Mouse (Mus musculus) midbrain, embryonic 16.5 days (tissue): ENCODE results near the gene Chrnd. TPM values are rescaled to one million over a fixed set of nuclear protein-coding genes. Genes with fewer than 3 reads are reported as not detected.
A peak's percentile ranks its signal among the peaks of the same experiment; 100 is the strongest.

Source experiments
- ATAC-seq: fragments of 200-750 bp; cut with Nextera tagmentation; 2 replicates; pipeline ENCODE4 v1.8.0; 2017; ENCODE audit warnings: moderate TSS enrichment
- H3K27ac ChIP-seq: fragments of 300-500 bp; sonication (generic); 2 replicates; pipeline ENCODE4 v1.5.1; 2014; ENCODE audit warnings: mild to moderate bottlenecking, low read length, mixed read lengths
- H3K27me3 ChIP-seq: fragments of 300-500 bp; sonication (generic); 2 replicates; pipeline ENCODE4 v1.6.1; 2014; ENCODE audit warnings: low read depth, low read length, mixed read lengths; ENCODE audit not compliant: control insufficient read depth, insufficient read depth
- H3K36me3 ChIP-seq: fragments of 300-500 bp; sonication (generic); 2 replicates; pipeline ENCODE4 v1.6.1; 2014; ENCODE audit warnings: mild to moderate bottlenecking, low read length, moderate library complexity, mixed read lengths; ENCODE audit not compliant: control insufficient read depth, insufficient read depth
- H3K4me1 ChIP-seq: fragments of 300-500 bp; sonication (generic); 2 replicates; pipeline ENCODE4 v1.6.1; 2014; ENCODE audit warnings: mild to moderate bottlenecking, low read length, mixed read lengths; ENCODE audit not compliant: control insufficient read depth, insufficient read depth
- H3K4me2 ChIP-seq: fragments of 300-500 bp; sonication (generic); 2 replicates; pipeline ENCODE4 v1.6.1; 2014; ENCODE audit warnings: mild to moderate bottlenecking, low read length, mixed read lengths
- H3K4me3 ChIP-seq: fragments of 300-500 bp; sonication (generic); 2 replicates; pipeline ENCODE4 v1.5.1; 2014; ENCODE audit warnings: low read depth, mild to moderate bottlenecking, low read length, moderate library complexity, mixed read lengths
- H3K9ac ChIP-seq: fragments of 300-500 bp; sonication (generic); 2 replicates; pipeline ENCODE4 v1.6.1; 2014; ENCODE audit warnings: low read depth, low read length, mixed read lengths
- H3K9me3 ChIP-seq: fragments of 300-500 bp; sonication (generic); replicated peaks from 2 replicates; pipeline ENCODE4 v1.6.1; 2014; ENCODE audit warnings: mild to moderate bottlenecking, low read length, mixed read lengths; ENCODE audit not compliant: control insufficient read depth, poor library complexity, severe bottlenecking
- WGBS: fragments of 180-500 bp; shearing (Covaris S2); extraction: QIAGEN DNeasy Blood & Tissue Kit; methylation state at CpG from one replicate; pipeline ENCODE4 v1.1.7; 2014; 5-methylcytosine and 5-hydroxymethylcytosine counted together
- polyA plus RNA-seq: library from polyadenylated mRNA; unstranded; fragments of >200 nt; fragmentation: Nextera tagmentation; extraction: Ambion mirVana; gene quantifications from 2 replicates; pipeline ENCODE4 v1.2.1, GENCODE M21; 2015

Chrnd gene
- polyA plus RNA-seq, 1 experiment from 2014 or later = not detected

GRCm38 (mm10) chr1:87155531-87156198 lies 34.7 kb upstream of the Chrnd start:
- Histone ChIP-seq H3K9me3 (no peaks in the 10 kb centered on the region), H3K4me1 (peaks cover 13% of the 10 kb centered on the region), H3K9ac (peak overlapping the region; percentile 64), H3K36me3 (no peaks in the 10 kb centered on the region), H3K4me3 (peak overlapping the region; percentile 45), H3K4me2 (peak overlapping the region; percentile 73), H3K27ac (no peak overlapping the region), H3K27me3 (peaks cover 62% of the 10 kb centered on the region)
- under 1% methylated on average over 33 of the region's 56 CpGs for WGBS
- peak; percentile 50 for ATAC-seq

- Histone ChIP-seq H3K36me3 (no peaks in the 10 kb centered on the region), H3K9me3 (no peaks in the 10 kb centered on the region), H3K27me3 (peaks cover 57% of the 10 kb centered on the region), H3K9ac (peak within 1 kb of the TSS; percentile 64), H3K4me3 (peak within 1 kb of the TSS; percentile 45), H3K4me1 (peaks cover 13% of the 10 kb centered on the region), H3K4me2 (peak within 1 kb of the TSS; percentile 73), H3K27ac (no peak within 1 kb of the TSS)
- WGBS = 2% methylated on average over 11 of the region's 12 CpGs
- peak; percentile 7; the same call in 1 of the 2 replicates for ATAC-seq
Observed at GRCm38 (mm10) chr1:87156199-87156587, 34.2 kb upstream of the Chrnd start, which contains the start of gene Ecel1. Gene Ecel1, minus strand, starts transcription at chr1:87156521.

GRCm38 (mm10) chr1:87159396-87159795 lies 31.0 kb upstream of the Chrnd start:
- no peak overlapping the region for H3K27ac ChIP-seq
- H3K27me3 ChIP-seq = peaks cover 26% of the 10 kb centered on the region
- H3K36me3 ChIP-seq = no peaks in the 10 kb centered on the region
- 0 out of 2 replicates have a peak, but pooled peaks cover 5% of the 10 kb centered on the region for H3K4me1 ChIP-seq
- H3K9me3 ChIP-seq = no peaks in the 10 kb centered on the region
- no peak overlapping the region for H3K9ac ChIP-seq
- ATAC-seq = no peak
- H3K4me3 ChIP-seq = no peak overlapping the region
- WGBS = 76% methylated on average over 3 of the region's 3 CpGs
- H3K4me2 ChIP-seq = no peak overlapping the region

GRCm38 (mm10) chr1:87164164-87164795 lies 26.1 kb upstream of the Chrnd start:
- Histone ChIP-seq H3K4me1 (peaks cover 5% of the 10 kb centered on the region), H3K4me3 (no peak overlapping the region), H3K9ac (no peak overlapping the region), H3K9me3 (no peaks in the 10 kb centered on the region), H3K27ac (no peak overlapping the region), H3K4me2 (no peak overlapping the region), H3K36me3 (no peaks in the 10 kb centered on the region), H3K27me3 (no peaks in the 10 kb centered on the region; the same call in 1 of the 2 replicates)
- peak; percentile 40; the same call in 1 of the 2 replicates for ATAC-seq
- 32% methylated on average over 10 of the region's 11 CpGs for WGBS

GRCm38 (mm10) chr1:87164796-87165184 lies 25.6 kb upstream of the Chrnd start:
- 0 out of 2 replicates have a peak, but pooled peaks have one; percentile 6 for ATAC-seq
- no peak overlapping the region for H3K4me2 ChIP-seq
- no peak overlapping the region for H3K9ac ChIP-seq
- H3K4me3 ChIP-seq = no peak overlapping the region
- H3K27me3 ChIP-seq = no peaks in the 10 kb centered on the region; the same call in 1 of the 2 replicates
- WGBS = 49% methylated on average over 9 of the region's 9 CpGs
- no peaks in the 10 kb centered on the region for H3K9me3 ChIP-seq
- peaks cover 10% of the 10 kb centered on the region for H3K4me1 ChIP-seq
- H3K36me3 ChIP-seq = no peaks in the 10 kb centered on the region
- H3K27ac ChIP-seq = no peak overlapping the region

- Histone ChIP-seq H3K4me1 (peaks cover 27% of the 10 kb centered on the region), H3K9ac (no peak overlapping the region), H3K4me3 (no peak overlapping the region), H3K4me2 (peak overlapping the region; percentile 28), H3K36me3 (no peaks in the 10 kb centered on the region), H3K9me3 (no peaks in the 10 kb centered on the region), H3K27me3 (peaks cover 3% of the 10 kb centered on the region), H3K27ac (no peak overlapping the region)
- peak; percentile 38; the same call in 1 of the 2 replicates for ATAC-seq
- 6% methylated on average over 14 of the region's 19 CpGs for WGBS
Observed at GRCm38 (mm10) chr1:87170458-87170857, 19.9 kb upstream of the Chrnd start.

GRCm38 (mm10) chr1:87171312-87171711 lies 19.1 kb upstream of the Chrnd start:
- H3K9me3 ChIP-seq = no peaks in the 10 kb centered on the region
- H3K4me1 ChIP-seq = peaks cover 30% of the 10 kb centered on the region
- 76% methylated on average over 1 of the region's 1 CpGs for WGBS
- peaks cover 3% of the 10 kb centered on the region for H3K27me3 ChIP-seq
- H3K4me2 ChIP-seq = no peak overlapping the region
- H3K27ac ChIP-seq = no peak overlapping the region
- H3K36me3 ChIP-seq = no peaks in the 10 kb centered on the region
- no peak overlapping the region for H3K9ac ChIP-seq
- peak; percentile 21; the same call in 1 of the 2 replicates for ATAC-seq
- no peak overlapping the region for H3K4me3 ChIP-seq

GRCm38 (mm10) chr1:87172316-87172715 lies 18.1 kb upstream of the Chrnd start:
- Histone ChIP-seq H3K27ac (no peak overlapping the region), H3K4me1 (peaks cover 30% of the 10 kb centered on the region), H3K9me3 (no peaks in the 10 kb centered on the region), H3K9ac (no peak overlapping the region), H3K36me3 (no peaks in the 10 kb centered on the region), H3K4me3 (no peak overlapping the region), H3K4me2 (no peak overlapping the region), H3K27me3 (peaks cover 3% of the 10 kb centered on the region)
- 31% methylated on average over 9 of the region's 9 CpGs for WGBS
- no peak for ATAC-seq
